Mouse (Mus musculus): ENCODE measurements around the gene Kif2c.

- TF ChIP-seq E2F4 (IDR thresholded peaks at IDR 0.05; ENCODE audit: borderline replicate concordance, low read depth, low read length): no peak
- no peak for TF ChIP-seq CTCF (IDR thresholded peaks at IDR 0.05 in 2 of 3, conservative IDR thresholded peaks at IDR 0.05 in 1 of 3; ENCODE audit: control insufficient read depth in 1 of 3, insufficient read depth in 1 of 3, low read depth in 2 of 3, low read length in 3 of 3, poor library complexity in 1 of 3, severe bottlenecking in 1 of 3)
- TF ChIP-seq POLR2A (IDR thresholded peaks at IDR 0.05; ENCODE audit: control insufficient read depth in 1 of 2, insufficient read depth in 1 of 2, low read depth in 1 of 2, low read length in 2 of 2, poor library complexity in 1 of 2): no peak
- no peak for TF ChIP-seq UBTF (IDR thresholded peaks at IDR 0.05; ENCODE audit: borderline replicate concordance, insufficient read depth, low read depth, low read length)
- no peak for TF ChIP-seq ZC3H11A (IDR thresholded peaks at IDR 0.05; ENCODE audit: low read depth, low read length)
Observed at GRCm38 (mm10) chr4:117225250-117225649, 42.8 kb upstream of the Kif2c start.
